Mouse (Mus musculus): ENCODE results near the gene Hba-x.

The Hba-x gene

DNA sequence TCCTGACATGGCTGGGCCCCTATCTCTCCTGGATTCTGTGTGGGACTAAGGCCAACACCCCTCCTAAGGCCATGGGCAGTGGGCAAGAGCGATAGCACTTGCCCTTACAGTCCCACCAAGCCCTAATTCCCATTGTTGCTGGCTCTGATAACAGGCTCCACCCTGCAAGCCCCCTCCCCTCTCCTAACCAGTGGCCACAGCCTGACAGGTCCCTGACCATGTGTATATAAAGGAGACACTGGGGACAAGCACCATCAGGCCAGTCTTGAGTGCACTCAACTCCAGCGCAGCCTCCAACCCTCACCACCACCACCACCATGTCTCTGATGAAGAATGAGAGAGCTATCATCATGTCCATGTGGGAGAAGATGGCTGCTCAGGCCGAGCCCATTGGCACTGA, at the start of gene Hba-x:
TSS of gene Hba-x (plus strand) at position 54 of the 400 bp plus-strand sequence.
- in situ Hi-C loops (cut with MboI, MseI), result no loop called here

DNA sequence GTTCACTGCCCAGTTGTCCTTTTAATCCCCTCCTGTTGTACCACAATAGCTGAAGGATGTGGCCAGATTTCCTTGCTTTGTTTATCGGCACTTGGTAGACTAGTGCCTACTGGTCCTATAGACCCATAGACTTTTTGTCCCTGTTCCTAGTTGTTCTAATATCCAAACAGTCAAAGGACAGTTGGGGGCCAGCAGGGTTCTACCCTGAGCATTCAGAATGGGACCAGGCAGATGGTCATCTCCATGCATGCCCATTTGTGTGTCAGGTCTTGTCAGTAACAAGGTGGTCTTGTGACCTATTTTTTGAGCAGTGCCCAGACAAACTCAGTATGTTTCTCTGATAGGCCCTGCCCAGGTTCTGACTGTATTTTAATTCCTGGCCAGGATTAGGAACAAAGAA, 49.2 kb upstream of the Hba-x start:
- in situ Hi-C loops (cut with MboI, MseI), result no loop called here

DNA sequence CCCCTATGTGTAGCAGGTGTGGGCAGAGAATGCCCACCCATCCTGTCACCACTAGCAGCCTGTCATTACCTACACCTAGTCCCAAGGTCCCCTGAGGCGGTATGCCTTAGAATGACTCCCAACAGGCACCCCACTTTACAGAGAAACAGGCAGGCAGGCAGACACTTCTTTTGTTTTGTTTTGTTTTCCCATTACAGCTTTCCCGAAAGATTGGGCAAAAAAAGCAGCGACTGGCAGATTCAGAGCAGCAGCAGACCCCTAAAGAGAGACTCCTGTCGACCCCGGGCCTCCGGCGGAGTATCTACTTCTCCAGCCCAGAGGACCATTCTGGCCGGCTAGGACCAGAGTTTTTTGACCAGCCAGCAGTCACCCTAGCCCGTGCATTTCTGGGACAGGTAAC, 48.6 kb upstream of the Hba-x start:
- in situ Hi-C loops (cut with MboI, MseI), result no loop called here

DNA sequence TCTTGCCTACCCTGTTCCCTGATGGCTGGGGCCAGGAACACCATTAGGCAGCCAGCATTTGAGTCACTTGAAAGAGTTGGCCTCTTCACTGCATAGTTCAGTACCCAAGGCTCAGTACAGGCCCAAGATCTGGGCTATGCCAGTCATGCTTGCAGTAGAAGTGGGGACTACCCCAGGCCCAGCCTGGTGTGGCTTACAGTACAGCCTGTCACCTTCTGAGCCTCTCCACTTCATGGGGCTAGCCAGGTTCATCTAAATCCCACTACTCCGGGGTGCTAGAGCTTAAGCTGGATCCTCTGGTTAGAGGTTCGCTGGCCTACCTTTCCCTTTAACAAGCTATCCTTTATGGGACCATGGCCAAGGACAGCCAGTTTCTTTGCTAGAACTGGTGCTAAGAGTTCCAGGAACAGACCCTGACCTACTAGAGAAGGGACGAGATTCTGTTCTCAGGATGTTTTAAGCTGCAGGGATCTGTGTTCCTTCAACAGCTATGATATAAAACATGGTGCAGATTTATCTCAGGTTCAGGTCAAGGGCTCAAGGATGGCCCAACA, 47.8 kb upstream of the Hba-x start:
- in situ Hi-C loops (cut with MboI, MseI), result no loop called here

DNA sequence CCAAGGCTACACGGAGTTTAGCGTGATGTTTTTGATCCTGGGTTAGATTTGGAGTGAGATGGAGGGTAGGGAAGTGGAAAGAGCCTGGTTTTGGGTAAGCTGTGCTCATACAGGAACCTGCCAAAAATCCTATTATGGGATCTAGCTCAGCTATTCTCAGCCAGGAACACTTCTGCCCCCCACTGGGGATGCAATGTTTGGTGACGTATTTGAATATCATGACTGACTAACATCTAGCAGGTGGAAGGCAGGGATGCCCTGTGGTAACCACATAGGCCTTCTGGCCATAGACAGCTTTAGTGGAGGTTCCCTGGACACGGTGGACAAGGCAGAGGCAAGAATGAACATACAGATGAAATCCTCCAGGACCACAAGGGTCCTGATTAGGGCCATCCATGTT, 46.0 kb upstream of the Hba-x start:
- in situ Hi-C loops (cut with MboI, MseI), result no loop called here

DNA sequence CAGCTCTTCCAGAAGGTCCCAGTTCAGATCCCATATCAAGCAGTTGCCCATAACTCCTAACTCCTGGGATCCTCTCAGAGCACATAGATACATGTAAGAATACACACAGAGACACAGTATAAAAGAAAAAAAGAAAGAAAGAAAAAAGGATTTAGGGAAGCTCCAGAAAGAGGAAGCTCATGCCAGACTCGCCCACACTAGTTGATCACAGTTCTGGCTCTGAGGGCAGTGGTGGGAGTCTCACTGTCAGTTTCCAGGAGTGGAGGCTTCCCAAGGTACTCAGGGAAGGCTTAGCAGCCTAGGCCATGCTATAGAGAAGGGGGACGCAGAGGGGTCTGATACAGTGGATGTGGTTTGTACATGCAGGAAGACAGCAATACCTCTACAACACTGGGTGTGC, 45.1 kb upstream of the Hba-x start:
- in situ Hi-C loops (cut with MboI, MseI), result no loop called here

DNA sequence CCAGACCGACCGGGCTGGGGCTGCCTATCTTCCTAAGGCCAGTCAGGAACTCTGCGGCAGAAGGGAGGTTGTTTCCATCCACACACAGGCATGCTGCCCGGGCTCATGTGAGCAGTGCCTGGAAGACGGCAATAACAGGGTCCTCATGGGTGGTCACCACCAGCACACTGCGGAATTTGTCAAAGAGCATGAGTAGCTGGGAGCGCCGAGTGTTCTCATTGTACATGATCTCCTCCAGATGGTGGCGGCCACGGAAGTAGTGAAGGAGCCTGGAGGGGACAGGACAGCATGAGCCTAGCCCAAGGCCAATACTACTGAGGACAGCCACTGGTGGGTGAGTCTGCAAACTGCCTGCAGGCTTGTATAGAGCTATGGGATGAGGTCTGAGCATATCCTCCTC, 43.4 kb upstream of the Hba-x start:
- in situ Hi-C loops (cut with MboI, MseI), result no loop called here

DNA sequence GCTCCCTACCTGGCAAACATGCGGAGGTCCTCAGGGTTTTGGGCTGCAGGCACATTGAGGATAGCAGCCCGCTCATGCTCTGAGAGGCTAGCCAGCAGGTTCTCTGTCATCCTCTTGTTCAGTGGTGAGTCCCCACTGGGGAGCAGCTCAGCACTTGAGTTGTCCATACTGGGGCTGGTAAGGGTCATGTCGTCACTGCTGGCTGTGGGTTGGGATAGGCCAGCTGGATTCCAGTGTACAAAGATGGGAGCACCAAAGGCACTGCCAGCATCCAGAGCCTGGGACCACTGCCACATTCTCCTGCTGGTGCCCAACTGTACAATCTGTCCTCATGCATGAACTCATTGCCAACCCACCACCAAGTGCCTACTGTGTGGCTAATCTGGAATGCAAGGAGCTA, 42.3 kb upstream of the Hba-x start:
- in situ Hi-C loops (cut with MboI, MseI), result no loop called here

DNA sequence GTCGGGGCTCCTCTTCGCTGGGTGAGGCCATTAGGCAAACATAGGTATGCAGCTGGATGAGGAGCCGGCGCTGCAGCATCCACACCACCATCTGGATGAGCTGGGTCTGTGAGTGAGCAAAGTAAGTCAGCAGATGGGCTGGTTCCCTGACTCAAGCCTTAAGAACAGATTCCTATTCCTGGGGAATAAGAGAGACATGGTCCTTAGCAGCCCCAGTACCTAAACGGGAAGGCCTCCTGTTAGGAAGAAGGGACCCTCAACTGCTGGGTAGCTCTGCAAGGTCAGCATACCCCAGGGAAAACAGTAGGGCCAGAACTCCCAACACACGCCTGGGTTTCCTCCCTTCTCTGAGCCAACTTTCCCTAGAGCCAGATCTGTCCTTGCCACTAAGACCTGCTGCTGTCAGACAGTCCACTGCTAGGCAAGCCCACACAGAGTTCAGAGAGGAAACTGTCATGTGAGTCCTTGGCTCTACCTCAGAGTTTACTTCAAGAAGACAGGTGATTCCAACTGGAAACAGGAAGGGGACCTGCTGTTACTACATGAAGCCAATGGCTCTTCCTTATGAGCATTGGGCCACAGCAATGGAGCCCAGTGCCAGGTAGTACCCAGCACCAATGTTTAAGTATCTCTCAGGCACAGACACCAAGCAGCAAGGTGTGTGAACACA, 41.2 kb upstream of the Hba-x start:
- in situ Hi-C loops (cut with MboI, MseI), result no loop called here

DNA sequence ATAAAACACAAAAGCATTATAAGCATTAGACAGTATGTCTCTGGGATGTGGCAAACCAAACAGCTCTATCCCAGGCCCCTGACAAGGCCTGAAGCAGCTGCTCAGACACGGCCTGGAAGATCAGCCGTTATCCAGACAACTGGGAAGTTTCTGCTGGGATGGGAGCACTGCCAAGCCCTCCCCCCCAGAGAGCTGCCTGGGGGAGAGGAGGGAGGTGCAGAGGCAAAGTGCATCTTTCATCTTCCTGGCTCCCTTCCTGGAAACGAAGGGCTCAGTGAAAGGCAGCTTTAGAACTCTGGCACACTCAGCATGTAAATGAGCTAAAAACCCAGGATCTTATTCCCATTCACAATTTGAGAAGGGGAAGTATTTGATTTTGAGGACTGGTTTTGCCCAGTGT, 40.6 kb upstream of the Hba-x start:
- in situ Hi-C loops (cut with MboI, MseI), result no loop called here

DNA sequence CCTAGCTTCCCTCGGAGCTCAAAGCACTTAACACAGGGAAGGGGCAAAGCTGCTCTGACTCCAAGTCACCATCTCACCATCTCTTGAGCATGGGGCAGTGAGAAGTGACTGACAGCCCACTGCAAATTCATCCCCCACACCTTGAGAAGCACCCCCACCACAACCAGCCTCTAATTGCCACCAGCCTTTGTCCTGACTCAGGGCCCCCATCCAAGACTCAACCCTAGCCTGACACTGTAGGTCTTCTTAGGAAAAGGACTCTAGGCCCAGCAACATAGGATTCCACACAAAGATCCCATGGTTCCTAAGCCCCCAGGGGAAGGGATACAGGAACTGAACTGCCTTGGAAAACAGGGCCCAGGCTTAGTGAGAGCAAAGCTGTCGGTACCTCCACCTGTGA, 40.1 kb upstream of the Hba-x start:
- in situ Hi-C loops (cut with MboI, MseI), result no loop called here

DNA sequence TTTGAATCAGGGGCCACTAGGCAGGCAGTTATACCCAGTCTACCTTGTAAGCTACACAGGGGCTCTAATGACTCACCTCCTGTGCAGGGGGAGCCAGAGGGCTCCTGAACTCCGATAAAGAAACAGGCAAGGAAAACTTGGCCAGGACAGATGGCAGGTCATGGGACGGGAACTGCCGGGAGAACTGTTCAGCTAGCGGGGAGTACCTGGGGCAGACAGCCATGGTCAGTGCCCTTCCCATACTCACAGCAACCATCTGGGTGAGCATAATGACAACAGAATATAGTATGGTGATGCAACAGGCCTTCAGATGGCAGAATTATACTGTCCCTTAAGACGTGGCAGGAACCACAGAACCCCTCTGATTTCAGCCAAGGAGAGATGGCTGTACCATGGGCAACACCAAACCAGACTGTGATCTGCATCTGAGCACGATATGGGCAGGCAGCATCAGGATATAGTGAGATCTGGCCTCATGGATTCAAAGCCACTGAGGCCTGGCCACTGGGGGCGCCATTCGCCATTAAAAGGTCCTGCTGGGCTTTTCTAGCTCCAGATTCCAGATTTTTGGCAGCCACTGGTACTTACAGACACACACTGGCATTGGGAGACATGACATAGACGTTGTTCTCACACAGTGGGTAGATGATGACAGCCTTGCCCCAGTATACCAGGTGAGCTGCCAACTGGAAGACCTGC, 39.3 kb upstream of the Hba-x start:
- in situ Hi-C loops (cut with MboI, MseI), result no loop called here

DNA sequence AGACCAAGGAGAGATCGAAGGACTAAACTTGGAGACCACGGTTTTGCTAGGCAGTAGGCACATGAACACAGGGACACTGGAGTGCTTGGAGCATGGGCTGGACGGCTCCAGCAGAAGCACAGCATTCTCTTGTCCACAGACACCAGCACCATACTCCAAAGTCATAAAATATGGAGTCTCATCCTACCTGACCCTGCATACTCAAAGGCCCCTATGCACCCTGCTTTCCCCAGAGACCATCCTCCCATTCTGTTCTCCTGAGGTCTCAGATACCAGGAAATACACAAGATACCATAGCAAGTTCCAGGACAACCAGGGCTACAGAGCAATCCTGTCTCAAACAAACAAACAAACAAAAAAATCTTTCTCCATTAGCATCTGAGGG, 38.8 kb upstream of the Hba-x start:
- in situ Hi-C loops (cut with MboI, MseI), result no loop called here

DNA sequence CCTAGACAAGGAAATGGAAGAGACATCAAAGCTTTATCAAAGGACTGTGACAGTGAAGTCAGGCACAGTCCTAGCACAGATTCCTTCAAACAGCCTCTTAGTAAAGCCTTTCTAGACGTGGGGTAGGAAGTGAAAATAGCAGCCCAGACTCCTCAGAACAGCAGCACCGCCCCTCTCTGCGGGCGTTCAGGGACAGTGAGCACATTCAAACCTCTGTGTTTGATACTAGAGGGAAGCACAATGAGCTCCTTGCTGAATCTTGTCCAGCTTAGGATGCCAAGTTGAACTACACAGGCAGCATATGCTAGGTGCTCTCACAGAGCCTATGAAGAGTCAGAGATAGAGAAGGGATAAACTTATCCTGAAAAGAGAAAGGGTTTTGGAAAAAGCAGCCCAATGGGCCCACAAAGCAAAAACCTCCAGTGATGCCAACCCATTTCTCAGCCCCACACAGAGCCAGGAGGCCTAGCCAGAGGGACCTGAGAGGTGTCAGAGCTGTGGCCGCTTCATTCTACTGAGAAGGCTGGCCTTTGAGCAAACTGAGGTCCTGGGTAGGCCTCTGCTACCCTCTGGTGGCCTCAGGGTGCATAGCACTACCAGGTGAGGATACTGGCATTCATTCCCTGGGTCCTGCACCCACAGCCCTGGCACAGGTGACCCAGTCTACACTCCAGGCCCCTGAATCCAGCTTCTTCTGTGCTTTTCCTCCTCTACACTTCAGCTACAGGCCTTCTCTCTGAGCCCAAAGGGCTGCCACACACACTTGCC, 37.9 kb upstream of the Hba-x start:
- in situ Hi-C loops (cut with MboI, MseI), result no loop called here

DNA sequence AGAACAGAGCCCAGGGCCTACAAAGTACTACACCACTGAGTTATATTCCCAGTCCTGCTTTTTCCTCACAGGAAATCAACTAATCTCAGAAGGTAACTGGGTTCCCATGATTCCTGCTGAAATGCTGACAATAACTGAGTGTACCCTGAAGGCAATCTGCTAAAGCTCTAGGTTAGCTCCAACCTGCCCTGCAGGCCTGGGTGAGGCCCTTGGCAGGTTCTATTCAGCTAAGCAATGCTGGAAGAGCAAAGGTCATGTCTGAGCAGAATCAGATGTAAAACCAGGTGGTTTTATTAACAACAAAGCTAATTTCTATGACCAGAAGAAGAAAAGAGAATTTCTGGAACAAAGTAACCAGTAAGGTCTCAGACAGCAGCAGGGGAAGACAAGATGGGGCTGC, 34.8 kb upstream of the Hba-x start:
- in situ Hi-C loops (cut with MboI, MseI), result no loop called here

DNA sequence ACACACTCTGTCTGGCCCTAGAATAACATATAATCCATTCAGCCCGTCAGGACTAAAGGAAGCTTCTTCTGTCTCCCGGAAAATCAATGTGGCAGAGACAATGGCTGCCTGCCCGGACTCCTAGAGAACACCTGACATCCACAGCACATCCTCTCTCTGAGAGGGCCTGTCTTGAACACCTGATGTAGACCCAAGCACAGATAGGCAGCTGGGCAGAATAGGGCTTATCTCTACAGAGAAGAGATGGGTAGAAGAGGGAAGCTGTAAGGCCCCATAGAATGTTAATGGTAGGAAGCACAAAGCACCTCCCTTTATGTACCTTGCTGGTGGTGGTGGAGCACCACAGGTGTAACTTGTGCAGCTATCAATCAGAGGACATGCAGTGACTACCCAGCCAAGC, 34.0 kb upstream of the Hba-x start:
- in situ Hi-C loops (cut with MboI, MseI), result no loop called here

DNA sequence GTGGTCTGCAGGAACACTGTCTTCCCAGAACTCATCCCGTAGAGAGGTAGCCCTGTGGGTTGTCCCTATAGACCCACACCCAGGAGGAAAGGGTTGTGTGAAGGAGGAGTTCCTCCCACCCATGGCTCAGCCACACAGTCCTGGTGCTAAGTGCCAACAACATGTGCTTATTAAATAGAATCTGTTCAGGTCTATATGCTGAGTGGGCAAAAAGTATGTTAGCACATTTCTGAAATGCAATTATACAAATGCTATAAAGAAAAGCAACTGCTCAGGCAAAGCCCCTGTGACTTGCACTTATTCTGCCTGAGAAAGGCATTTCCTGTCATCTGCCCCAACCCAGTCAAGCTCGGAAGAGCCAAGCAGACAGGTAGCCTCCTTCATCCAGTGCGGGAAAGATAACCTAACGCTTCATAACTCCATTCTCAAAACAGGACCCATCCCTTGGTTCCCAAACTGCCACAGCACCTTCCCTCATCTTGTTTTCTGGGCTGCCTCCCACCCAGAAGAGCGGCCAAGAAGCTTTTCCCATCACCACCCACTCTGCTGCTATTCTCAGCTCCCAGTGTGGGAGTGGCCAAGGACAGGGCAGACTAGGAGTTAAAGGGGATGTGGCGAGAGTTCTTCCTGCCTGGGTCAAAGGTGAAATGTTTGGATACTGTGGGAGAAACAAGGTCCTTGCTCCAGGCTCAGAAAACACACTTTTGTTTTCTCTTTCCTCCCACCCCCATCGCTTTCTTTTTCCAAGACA, 32.8 kb upstream of the Hba-x start:
- in situ Hi-C loops (cut with MboI, MseI), result no loop called here

DNA sequence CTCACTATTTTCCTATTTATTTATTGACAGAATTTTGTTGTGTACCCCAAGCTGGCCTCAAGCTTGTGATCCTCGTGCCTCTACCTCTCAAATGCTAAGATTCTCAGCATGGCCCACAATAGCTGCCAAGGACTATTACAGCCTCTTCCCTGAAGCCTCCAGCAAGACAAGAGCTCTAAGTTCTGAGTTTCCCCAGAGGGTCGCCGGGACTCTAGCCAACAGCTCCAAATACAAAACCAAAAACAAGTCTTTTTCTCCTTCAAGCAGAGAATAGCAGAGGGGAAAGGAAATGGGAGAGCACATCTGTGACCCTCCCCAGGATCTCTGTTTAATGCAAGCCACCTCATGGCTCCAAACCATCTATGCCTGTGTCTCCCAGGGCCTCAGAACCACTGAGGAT, 32.1 kb upstream of the Hba-x start:
- in situ Hi-C loops (cut with MboI, MseI), result no loop called here

DNA sequence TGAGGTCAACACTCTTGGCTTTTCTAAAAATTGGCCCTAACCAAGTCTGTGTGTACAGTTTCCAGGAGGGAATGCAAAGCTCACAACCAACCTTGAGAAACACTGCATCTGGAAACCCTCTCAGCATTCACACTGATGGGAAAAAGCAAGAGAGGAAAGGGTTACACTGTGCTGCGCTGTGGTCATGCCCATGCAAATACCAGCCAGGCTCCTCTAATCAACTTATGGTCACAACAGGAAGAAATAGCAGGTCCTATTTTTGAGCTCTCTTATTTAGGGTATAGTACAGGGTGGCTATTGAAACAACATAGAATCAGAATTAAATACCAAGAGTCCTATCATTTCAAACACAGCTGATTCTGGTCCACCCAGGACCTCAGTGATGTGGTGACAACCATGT, 31.6 kb upstream of the Hba-x start:
- in situ Hi-C loops (cut with MboI, MseI), result no loop called here

DNA sequence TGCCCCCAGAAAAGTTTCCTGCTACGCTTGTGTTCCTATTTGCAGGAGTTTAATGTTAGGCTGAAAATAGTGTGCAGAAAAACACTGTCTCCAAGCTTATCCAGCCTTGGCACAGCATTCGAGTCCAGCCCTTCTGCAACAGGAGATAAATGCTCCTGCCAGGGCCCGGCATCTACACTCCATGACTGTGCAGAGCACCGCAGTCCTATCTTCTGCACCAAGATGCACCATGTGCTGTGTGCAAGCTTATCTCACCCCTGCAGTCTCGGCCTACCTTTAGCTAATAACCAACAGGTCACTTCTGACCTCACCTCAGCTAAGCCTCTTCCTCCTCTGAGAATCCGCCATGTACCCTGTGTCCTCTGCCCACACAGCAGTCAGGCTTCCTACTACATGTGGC, 30.6 kb upstream of the Hba-x start:
- in situ Hi-C loops (cut with MboI, MseI), result no loop called here

DNA sequence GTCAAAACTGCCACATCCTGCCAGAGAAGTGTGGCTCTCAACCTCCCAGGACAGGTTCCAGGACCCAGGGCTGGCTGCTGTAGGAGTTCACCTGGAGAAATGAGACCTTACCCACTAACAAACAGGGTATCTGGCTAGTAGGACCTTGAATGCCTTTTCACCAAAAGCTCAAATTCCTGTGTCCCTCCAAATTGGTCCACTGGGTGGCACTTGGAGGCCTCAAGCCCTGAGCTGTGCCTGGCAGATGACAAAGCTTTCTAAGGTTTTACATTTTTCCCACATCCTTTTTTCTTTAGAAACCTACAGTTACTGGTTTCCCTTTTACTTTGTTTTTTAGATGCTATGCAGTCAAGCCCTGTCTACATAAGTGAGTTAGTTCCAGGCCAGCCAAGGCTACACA, 29.1 kb upstream of the Hba-x start:
- in situ Hi-C loops (cut with MboI, MseI), result no loop called here

DNA sequence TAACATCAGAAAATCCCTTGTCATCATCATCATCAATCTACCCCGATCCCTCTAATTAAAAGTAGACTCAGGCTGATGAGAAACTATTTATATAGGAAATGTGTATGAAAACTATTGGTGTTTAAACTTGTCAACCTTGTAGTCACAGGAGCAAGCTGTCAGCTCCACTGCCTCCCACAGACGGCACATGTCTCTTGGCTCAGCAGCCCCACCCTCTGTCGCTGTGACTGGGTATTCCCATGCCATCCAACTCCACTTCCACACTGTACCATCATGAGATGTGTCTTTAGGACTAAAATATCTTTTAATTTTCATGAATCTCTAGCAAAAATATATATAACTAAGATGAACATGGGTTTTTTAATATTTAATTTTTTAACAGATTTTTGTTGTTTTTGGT, 27.9 kb upstream of the Hba-x start:
- in situ Hi-C loops (cut with MboI, MseI), result no loop called here
